Mouse (Mus musculus) liver, postnatal 0 days (tissue): ENCODE results near the gene Ntm. TPM values are rescaled to one million over a fixed set of nuclear protein-coding genes. Genes with fewer than 3 reads are reported as not detected.

ENCODE experiments used
- ATAC-seq: fragments of 200-750 bp; cut with Nextera tagmentation; 2 replicates; pipeline ENCODE4 v1.8.0; 2017; ENCODE audit warnings: mild to moderate bottlenecking, moderate library complexity
- DNase-seq: peaks from one replicate; pipeline ENCODE4 v3.0.0-alpha.2; 2016
- H3K27ac ChIP-seq: fragments of 300-500 bp; sonication (generic); 2 replicates; pipeline ENCODE4 v1.5.1; 2014; ENCODE audit warnings: antibody characterized with exemption, moderate library complexity, mild to moderate bottlenecking, low read depth
- H3K27me3 ChIP-seq: fragments of 300-500 bp; sonication (generic); 2 replicates; pipeline ENCODE4 v1.6.1; 2014; ENCODE audit warnings: low read length, control low read depth, mixed read lengths; ENCODE audit not compliant: insufficient read depth
- H3K36me3 ChIP-seq: fragments of 300-500 bp; sonication (generic); replicated peaks from 2 replicates; pipeline ENCODE4 v1.6.1; 2014; ENCODE audit warnings: mild to moderate bottlenecking, control low read depth, low read length, moderate library complexity, mixed read lengths; ENCODE audit not compliant: insufficient read depth
- H3K4me1 ChIP-seq: fragments of 300-500 bp; sonication (generic); 2 replicates; pipeline ENCODE4 v1.6.1; 2014; ENCODE audit warnings: antibody characterized with exemption, mild to moderate bottlenecking, control low read depth; ENCODE audit not compliant: insufficient read depth
- H3K4me2 ChIP-seq: fragments of 300-500 bp; sonication (generic); 2 replicates; pipeline ENCODE4 v1.6.1; 2014; ENCODE audit warnings: low read depth, mild to moderate bottlenecking, low read length, moderate library complexity, mixed read lengths
- H3K4me3 ChIP-seq: fragments of 300-500 bp; sonication (generic); 2 replicates; pipeline ENCODE4 v1.5.1; 2014; ENCODE audit warnings: low read depth, low read length
- H3K9ac ChIP-seq: fragments of 300-500 bp; sonication (generic); replicated peaks from 2 replicates; pipeline ENCODE4 v1.6.1; 2014; ENCODE audit warnings: mild to moderate bottlenecking, moderate library complexity
- H3K9me3 ChIP-seq: fragments of 300-500 bp; sonication (generic); 2 replicates; pipeline ENCODE4 v1.6.1; 2016; ENCODE audit warnings: mild to moderate bottlenecking, control low read depth, low read length, mixed read lengths
- CTCF ChIP-seq: sonication (generic); IDR thresholded peaks from 2 replicates; pipeline ENCODE4 v1.5.1; 2016; ENCODE audit warnings: antibody characterized with exemption, low read depth
- EP300 ChIP-seq: IDR thresholded peaks from 2 replicates; pipeline ENCODE4 v1.6.1; 2016; ENCODE audit warnings: antibody characterized with exemption, low read depth, mild to moderate bottlenecking
- WGBS: fragments of 180-500 bp; shearing (Covaris S2); extraction: QIAGEN DNeasy Blood & Tissue Kit; methylation state at CpG from one replicate; pipeline ENCODE4 v1.1.7; 2014; ENCODE audit not compliant: insufficient replicate concordance; 5-methylcytosine and 5-hydroxymethylcytosine counted together
- polyA plus RNA-seq: library from polyadenylated mRNA; unstranded; fragments of >200 nt; fragmentation: Nextera tagmentation; extraction: Ambion mirVana; gene quantifications from 2 replicates; pipeline ENCODE4 v1.2.1, GENCODE M21; 2015

The Ntm gene
- polyA plus RNA-seq, 1 experiment from 2014 or later = 1.00 TPM

DNA sequence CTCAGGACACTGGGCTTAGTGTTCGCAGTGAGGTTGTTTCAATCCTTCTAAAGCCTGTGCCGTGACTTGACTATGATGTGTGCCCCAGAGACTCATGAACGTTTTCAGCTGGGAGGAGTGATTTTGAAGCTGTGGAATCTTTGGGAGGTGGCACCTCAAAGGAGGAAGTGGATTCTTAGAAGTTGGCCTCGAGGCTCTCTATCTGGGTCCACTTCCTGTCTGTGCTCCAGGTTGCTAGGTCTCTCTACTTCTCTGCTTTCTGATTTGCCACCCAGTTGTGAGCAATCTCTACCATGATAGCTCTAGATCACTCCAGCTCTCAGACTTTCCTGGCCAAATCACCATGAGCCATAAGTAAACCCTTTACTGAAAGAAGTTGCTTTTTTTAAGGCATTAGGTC is 180.2 kb downstream of the Ntm start:
- H3K27me3 ChIP-seq = no peaks in the 10 kb centered on the region
- DNase-seq = no peak
- no peak for ATAC-seq
- 52% methylated on average over 4 of the region's 4 CpGs for WGBS
- no peak overlapping the region for H3K9ac ChIP-seq
- no peak overlapping the region for H3K4me2 ChIP-seq
- no peaks in the 10 kb centered on the region for H3K9me3 ChIP-seq
- H3K4me3 ChIP-seq = no peak overlapping the region
- no peak for TF ChIP-seq CTCF
- TF ChIP-seq EP300 = no peak
- no peaks in the 10 kb centered on the region for H3K36me3 ChIP-seq
- no peak overlapping the region for H3K27ac ChIP-seq
- no peaks in the 10 kb centered on the region for H3K4me1 ChIP-seq

- H3K36me3 ChIP-seq = no peaks in the 10 kb centered on the region
- WGBS = 62% methylated on average over 7 of the region's 7 CpGs
- H3K9ac ChIP-seq = no peak overlapping the region
- ATAC-seq (no peak), DNase-seq (no peak)
- H3K4me3 ChIP-seq = no peak overlapping the region
- no peaks in the 10 kb centered on the region for H3K9me3 ChIP-seq
- H3K27ac ChIP-seq = no peak overlapping the region
- H3K27me3 ChIP-seq = no peaks in the 10 kb centered on the region
- TF ChIP-seq CTCF = no peak
- TF ChIP-seq EP300 = no peak
- H3K4me1 ChIP-seq = no peaks in the 10 kb centered on the region
- H3K4me2 ChIP-seq = no peak overlapping the region
Measured at GRCm38 (mm10) chr9:29779739-29780138, 183.2 kb downstream of the Ntm start.

- H3K36me3 ChIP-seq = no peaks in the 10 kb centered on the region
- WGBS = 69% methylated on average over 3 of the region's 3 CpGs
- no peaks in the 10 kb centered on the region for H3K4me1 ChIP-seq
- no peak overlapping the region for H3K4me2 ChIP-seq
- no peak overlapping the region for H3K9ac ChIP-seq
- no peak for ATAC-seq
- no peak overlapping the region for H3K4me3 ChIP-seq
- no peak for TF ChIP-seq EP300
- no peak for TF ChIP-seq CTCF
- H3K9me3 ChIP-seq = no peaks in the 10 kb centered on the region
- no peak overlapping the region for H3K27ac ChIP-seq
- DNase-seq = no peak
- H3K27me3 ChIP-seq = no peaks in the 10 kb centered on the region
Measured at GRCm38 (mm10) chr9:29776951-29777350, 186.0 kb downstream of the Ntm start.

DNA sequence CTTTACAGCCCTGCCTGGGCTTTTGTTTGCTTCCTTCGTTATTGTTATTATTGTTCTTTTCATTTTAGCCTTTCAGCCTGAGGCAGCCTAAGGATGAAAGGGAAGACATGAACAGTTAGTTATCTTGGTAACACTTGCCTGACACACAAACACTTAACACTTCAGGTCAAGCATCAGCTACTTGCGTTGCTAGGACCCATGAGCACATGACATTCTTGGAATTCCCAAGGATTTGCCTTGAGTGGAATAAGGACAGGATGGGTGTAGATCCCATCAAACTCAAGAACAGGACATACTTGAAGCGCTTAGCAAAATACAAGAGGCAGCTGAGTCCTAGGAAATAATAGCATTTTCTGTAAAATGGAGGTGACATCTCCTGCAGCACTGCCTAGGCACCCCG is 186.4 kb downstream of the Ntm start:
- H3K4me1 ChIP-seq = no peaks in the 10 kb centered on the region

DNA sequence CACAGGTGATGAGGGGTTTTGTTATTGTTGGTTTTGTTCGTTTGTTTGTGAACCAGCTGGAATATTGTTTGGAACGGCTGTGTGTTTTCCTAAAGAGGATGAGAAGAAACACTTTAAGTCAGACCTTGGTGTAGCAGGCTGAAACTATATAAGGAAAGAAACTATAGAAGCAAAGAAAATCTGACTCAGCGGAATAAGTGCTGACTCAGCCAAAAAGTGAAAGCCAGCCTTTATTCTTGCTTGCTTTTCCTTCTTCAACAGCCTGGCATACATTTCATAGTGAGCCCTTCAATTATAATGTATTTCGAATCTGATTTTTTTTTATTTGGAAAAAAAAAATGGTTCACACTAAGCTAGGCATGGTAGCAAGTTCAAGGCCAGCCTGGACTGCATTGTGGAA is 186.9 kb downstream of the Ntm start:
- Histone ChIP-seq H3K9ac (no peak overlapping the region), H3K4me3 (no peak overlapping the region), H3K36me3 (no peaks in the 10 kb centered on the region), H3K27ac (no peak overlapping the region), H3K9me3 (no peaks in the 10 kb centered on the region), H3K27me3 (no peaks in the 10 kb centered on the region), H3K4me2 (no peak overlapping the region), H3K4me1 (no peaks in the 10 kb centered on the region)
- ATAC-seq = no peak
- TF ChIP-seq EP300 (no peak), CTCF (no peak)
- WGBS = 75% methylated on average over 4 of the region's 4 CpGs
- no peak for DNase-seq

More for the DNA sequence above, 186.4 kb downstream of the Ntm start:
- ATAC-seq (no peak), DNase-seq (no peak)
- no peak overlapping the region for H3K4me2 ChIP-seq
- H3K9me3 ChIP-seq = no peaks in the 10 kb centered on the region
- no peaks in the 10 kb centered on the region for H3K27me3 ChIP-seq
- no peaks in the 10 kb centered on the region for H3K36me3 ChIP-seq
- 75% methylated on average over 4 of the region's 4 CpGs for WGBS
- TF ChIP-seq EP300 = no peak
- no peak for TF ChIP-seq CTCF
- no peak overlapping the region for H3K4me3 ChIP-seq
- no peak overlapping the region for H3K9ac ChIP-seq
- no peak overlapping the region for H3K27ac ChIP-seq

DNA sequence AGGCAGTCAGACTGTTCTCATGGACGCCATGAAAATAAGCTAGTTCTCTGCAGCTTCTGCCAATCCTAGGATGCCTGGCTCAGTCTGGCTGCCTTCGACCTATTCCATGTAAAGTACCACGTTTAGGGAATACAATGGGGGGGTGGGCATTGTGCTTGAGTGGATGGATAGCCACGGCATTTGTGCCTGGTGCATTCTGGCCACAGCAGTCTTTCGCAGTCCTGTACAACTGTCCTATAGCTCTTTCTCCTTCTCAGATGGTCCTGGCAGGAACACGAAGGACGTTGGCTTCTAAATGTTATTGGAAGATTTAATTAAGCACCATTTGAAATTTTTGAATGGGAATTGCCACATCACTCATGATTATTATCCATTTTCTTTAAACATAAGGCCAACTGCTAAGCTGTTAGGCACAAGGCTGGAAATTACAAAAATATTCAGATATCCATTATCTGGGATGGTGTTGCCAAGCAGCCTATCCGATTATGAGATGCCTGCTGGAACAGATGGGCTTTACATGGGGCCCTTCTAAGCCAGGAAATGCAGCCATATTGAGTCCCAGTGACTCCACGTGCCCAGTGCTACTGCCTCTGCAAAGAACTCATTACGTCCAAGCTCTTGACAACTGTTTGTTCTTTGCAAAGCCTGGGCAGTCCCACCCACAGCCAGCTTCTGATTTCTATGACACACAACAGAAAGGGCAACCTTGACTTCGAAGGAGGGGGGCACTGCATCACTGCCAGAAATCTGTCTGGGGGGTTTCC is 190.1 kb downstream of the Ntm start:
- no peak for DNase-seq
- no peak for TF ChIP-seq EP300
- WGBS = 67% methylated on average over 11 of the region's 11 CpGs
- Histone ChIP-seq H3K4me2 (no peak overlapping the region), H3K36me3 (no peaks in the 10 kb centered on the region), H3K4me1 (no peaks in the 10 kb centered on the region), H3K9ac (no peak overlapping the region), H3K27me3 (no peaks in the 10 kb centered on the region), H3K27ac (no peak overlapping the region), H3K4me3 (no peak overlapping the region), H3K9me3 (no peaks in the 10 kb centered on the region)
- ATAC-seq = no peak
